Mouse (Mus musculus): ENCODE measurements around the gene Stxbp3.
A peak's percentile ranks its signal among the peaks of the same experiment; 100 is the strongest.
"Not testable (repeated sequence)": the region's sequence is repeated elsewhere in the genome, so short reads cannot be mapped to it uniquely, and the experiment has no call there.

Stxbp3 gene

GRCm38 (mm10) chr3:108856386-108857123, 16.2 kb upstream of the Stxbp3 start:
- peak; percentile 8 for DNase-seq

- DNase-seq = peak; percentile 30
Measured at GRCm38 (mm10) chr3:108855864-108856263, 15.5 kb upstream of the Stxbp3 start.

DNA sequence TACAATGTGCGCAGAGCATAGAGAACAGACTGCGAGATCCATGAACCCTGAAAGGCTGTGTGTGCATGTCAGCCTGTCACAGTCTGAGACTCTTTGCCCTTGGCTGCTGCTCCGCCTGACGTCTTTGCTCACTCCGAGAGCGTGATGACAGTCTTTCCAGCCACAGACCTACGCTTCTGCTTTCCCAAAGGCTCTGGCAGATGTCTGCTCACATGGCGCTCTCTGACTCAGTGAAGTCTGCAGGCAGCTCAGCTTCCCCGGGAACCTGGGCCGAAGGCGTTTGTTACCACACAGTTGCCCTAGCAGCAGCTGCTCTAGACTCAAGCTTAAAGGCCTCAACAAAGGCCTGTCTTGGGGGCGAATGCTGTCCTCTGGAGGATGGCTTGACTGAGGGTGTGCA, 15.0 kb upstream of the Stxbp3 start:
- peak; percentile 85 for DNase-seq

DNA sequence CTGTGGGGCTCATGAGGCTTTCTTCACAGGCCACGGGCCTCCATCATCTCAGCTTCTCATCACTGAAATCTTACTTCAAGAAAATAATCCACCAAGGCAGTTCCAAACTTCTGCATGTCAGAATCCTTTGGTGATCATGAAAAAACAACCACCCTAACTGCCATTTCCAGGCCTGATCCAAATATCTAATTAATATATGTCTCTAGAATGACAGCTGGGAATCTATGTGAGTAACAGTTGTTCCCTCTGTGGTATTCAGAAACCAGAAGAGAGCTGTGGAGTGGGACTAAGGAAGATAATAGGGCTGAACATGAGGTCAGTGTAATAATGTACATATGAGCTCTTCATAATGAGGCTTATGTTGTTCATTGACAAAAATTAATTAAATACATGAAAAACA, 12.9 kb upstream of the Stxbp3 start:
- no peak for DNase-seq

GRCm38 (mm10) chr3:108851996-108852697, 11.8 kb upstream of the Stxbp3 start:
- DNase-seq = no peak

DNA sequence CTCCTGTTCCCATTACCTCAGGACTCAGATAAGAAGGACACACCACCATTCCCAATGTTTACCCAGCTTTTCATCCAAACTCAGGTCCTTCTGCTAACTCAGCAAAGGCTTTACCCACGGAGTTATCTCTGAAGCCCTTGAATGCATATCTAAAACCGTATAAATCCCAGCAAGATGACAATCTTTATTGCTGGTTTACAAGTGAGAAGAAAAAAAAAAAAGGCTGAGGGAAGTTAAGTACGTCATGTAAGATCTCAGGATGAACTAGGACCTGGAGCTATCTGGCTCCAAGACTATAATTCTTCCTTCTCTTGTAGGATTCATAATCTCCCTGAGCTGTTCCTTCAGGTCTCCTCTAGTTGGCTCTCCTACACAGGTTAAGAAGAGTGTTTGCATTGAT, 11.2 kb upstream of the Stxbp3 start:
- DNase-seq = no peak

DNA sequence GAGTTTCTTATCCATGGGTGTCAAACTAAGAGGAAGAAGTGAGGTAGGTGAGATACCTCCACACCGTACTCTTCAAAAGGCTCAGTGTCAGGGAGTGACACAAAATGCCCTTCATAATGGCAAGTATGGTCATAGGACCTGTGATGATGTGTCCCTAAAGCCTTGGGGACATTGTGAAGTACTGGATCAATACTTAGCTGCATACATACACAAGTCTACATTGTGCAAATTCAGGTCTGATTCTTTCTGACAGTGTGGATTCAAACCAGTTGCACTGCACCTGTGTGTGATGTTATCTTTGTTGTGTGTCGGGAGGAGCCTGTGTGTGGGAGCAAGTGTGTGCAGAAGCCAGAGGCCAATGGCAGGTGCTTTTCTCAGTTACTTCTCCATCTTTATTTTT, 10.7 kb upstream of the Stxbp3 start:
- DNase-seq = no peak

DNA sequence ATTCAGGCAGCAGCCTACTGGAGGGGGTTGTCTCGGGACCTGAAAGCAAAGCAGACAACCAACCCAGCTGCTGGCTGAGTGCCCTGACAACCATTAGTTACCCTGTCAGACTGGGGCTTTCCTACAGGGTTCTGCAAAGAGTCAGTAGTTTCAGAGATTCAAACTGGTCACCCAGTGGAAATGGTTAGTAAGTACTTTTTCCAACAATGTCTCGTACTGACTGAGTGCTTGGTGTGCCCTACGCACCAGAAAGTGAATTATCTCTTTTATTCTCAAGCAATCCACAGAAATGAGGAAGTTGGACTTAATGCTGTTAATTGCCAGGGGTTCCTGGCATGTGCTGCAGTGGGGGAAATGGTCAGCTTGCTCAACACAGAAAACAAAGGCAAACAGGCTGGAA, 10.2 kb upstream of the Stxbp3 start:
- no peak for DNase-seq

- DNase-seq = no peak
Measured at GRCm38 (mm10) chr3:108846616-108847015, 6.3 kb upstream of the Stxbp3 start.

GRCm38 (mm10) chr3:108844521-108844920, 4.2 kb upstream of the Stxbp3 start:
- DNase-seq = no peak

GRCm38 (mm10) chr3:108844026-108844425, 3.7 kb upstream of the Stxbp3 start:
- DNase-seq = no peak

DNA sequence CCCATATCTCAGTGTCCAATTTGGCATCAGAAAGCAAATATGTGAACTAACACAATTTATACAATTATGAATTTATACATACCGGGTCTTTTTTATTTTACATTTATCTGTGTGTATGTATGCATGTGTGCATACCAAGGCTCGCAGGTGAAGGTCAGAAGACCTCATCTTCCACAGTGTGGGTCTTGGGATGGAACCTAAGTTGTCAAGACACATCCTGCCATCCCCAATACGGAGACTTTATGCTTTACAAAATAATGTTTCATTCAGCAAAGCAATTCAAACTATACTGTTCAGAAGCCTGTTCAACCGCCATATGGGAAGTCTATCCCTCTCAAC, 359 bp upstream of the Stxbp3 start:
- DNase-seq = no peak

GRCm38 (mm10) chr3:108839647-108839999, 703 bp downstream of the Stxbp3 start:
- DNase-seq = no peak

- no peak for DNase-seq
Measured at GRCm38 (mm10) chr3:108838980-108839379, 1.3 kb downstream of the Stxbp3 start.

- no peak for DNase-seq
Measured at GRCm38 (mm10) chr3:108836931-108837330, 3.4 kb downstream of the Stxbp3 start.

DNA sequence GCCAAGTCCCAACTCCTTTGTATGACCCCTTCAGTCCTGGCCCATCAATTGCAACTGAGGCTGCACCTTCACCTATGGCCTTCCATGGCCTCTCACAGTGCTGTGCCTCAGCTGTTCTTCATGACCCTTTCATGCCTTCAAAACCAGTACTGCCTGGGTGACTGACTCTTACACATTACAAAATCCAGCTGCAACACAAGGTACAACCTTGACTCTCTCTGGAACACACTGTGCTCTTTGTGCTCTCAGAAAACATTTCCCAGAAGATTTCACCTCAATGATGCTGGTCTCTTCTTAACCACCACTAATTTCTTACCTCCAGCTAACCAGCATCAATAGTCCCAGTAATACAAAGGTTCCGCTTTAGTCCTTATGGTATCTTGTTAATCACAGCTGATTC, 6.6 kb downstream of the Stxbp3 start:
- DNase-seq = not testable (repeated sequence)

GRCm38 (mm10) chr3:108831750-108832149, 8.6 kb downstream of the Stxbp3 start:
- DNase-seq = no peak

- DNase-seq = no peak
Measured at GRCm38 (mm10) chr3:108830493-108830892, 9.8 kb downstream of the Stxbp3 start.

DNA sequence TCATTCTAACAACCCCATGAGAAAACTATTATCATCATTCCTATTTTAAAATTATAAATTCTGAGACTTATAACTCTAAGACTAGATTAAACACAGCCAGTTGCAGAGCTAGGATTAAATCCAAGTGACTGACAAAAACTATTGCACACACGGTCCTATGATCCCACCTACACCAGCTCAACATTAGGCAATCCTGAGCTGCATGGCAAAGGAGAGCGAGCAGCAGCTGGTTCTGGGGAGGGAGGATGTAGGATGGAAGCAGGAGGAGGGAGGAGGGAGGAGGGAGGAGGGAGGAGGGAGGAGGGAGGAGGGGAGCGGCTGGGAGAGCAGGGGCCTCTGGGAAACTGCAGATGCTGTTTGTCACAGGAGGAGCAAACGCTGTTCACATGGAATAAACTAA, 24.7 kb downstream of the Stxbp3 start:
- DNase-seq = no peak

GRCm38 (mm10) chr3:108810747-108811263, 29.5 kb downstream of the Stxbp3 start:
- no peak for DNase-seq

GRCm38 (mm10) chr3:108805622-108806021, 34.7 kb downstream of the Stxbp3 start:
- DNase-seq = no peak

DNA sequence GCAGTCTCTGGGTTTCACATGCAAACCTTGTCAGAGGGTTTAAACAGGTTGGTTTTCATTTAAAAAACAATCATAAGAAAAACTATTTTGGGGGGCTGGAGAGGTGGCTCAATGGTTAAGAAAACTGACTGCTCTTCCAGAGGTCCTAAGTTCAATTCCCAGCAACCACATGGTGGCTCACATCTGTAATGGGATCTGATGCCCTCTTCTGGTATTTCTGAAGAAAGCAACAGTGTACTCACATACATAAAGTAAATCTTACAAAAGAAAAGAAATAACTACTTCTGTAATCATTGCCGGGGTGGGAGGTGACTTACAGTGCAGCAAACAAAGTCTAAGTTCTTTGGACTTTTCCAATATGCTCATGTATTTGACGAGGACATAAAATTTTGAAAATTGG, 42.0 kb downstream of the Stxbp3 start:
- DNase-seq = no peak

DNA sequence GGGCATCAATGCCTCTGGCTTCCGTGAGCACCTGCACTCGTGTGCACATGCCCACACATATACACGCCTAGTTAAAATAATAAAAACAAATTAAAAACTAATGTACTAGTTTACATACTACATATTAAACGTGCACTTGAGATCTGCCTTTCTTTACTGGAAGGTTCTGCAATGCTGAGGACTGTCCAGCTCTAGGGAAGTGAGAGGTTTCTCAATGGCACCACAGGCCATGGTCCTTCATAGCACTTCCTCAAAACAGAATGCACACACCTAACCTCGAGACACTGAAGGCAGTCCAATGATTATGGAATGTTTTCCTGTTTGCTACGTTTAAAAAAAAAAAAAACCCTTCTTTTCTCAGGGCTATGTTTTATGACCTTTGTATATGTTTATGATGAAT, 42.6 kb downstream of the Stxbp3 start:
- DNase-seq = no peak

- DNase-seq = no peak
Measured at GRCm38 (mm10) chr3:108796386-108796785, 43.9 kb downstream of the Stxbp3 start.

Measured in right cerebral cortex, postnatal 25 days (tissue).